Mouse (Mus musculus): ENCODE data around the gene Cdh23. TPM values are rescaled to one million over a fixed set of nuclear protein-coding genes. Genes with fewer than 3 reads are reported as not detected.

Cdh23 gene
- total and polyA plus RNA-seq, 2 experiments from 2014 or later = 1.9 to 13.1 TPM

GRCm38 (mm10) chr10:60295356-60295755 lies 400.9 kb downstream of the Cdh23 start:
- Histone ChIP-seq H3K36me3 (ENCODE audit: insufficient read depth) (peaks cover 75% of the 10 kb centered on the region), H3K9me3 (ENCODE audit: low read length) (no peaks in the 10 kb centered on the region), H3K27ac (ENCODE audit: low read depth, low read length) (no peak overlapping the region), H3K4me3 (ENCODE audit: low read depth, low read length) (no peak overlapping the region), H3K9ac (no peak overlapping the region), H3K4me2 (ENCODE audit: low read depth) (no peak overlapping the region), H3K27me3 (ENCODE audit: insufficient read depth, low read length) (no peaks in the 10 kb centered on the region), H3K4me1 (ENCODE audit: insufficient read depth) (no peaks in the 10 kb centered on the region)
- DNase-seq (no peak), ATAC-seq (no peak)
- WGBS = 86% methylated on average over 3 of the region's 3 CpGs
- no peak for TF ChIP-seq CTCF (IDR thresholded peaks at IDR 0.05; ENCODE audit: low read depth)

GRCm38 (mm10) chr10:60294621-60295020 lies 401.7 kb downstream of the Cdh23 start:
- Histone ChIP-seq H3K9ac (no peak overlapping the region), H3K36me3 (ENCODE audit: insufficient read depth) (peaks cover 68% of the 10 kb centered on the region), H3K27ac (ENCODE audit: low read depth, low read length) (no peak overlapping the region), H3K27me3 (ENCODE audit: insufficient read depth, low read length) (no peaks in the 10 kb centered on the region), H3K9me3 (ENCODE audit: low read length) (no peaks in the 10 kb centered on the region), H3K4me3 (ENCODE audit: low read depth, low read length) (no peak overlapping the region), H3K4me1 (ENCODE audit: insufficient read depth) (no peaks in the 10 kb centered on the region), H3K4me2 (ENCODE audit: low read depth) (no peak overlapping the region)
- TF ChIP-seq CTCF (IDR thresholded peaks at IDR 0.05; ENCODE audit: low read depth) = no peak
- no peak for ATAC-seq
- no peak for DNase-seq
- WGBS = 88% methylated on average over 7 of the region's 7 CpGs

GRCm38 (mm10) chr10:60292209-60292608 lies 404.1 kb downstream of the Cdh23 start:
- 0 out of 2 replicates have a peak, but pooled peaks cover 4% of the 10 kb centered on the region for H3K4me1 ChIP-seq (ENCODE audit: insufficient read depth)
- no peak for TF ChIP-seq CTCF (IDR thresholded peaks at IDR 0.05; ENCODE audit: low read depth)
- H3K27ac ChIP-seq (ENCODE audit: low read depth, low read length) = no peak overlapping the region
- H3K9me3 ChIP-seq (ENCODE audit: low read length) = no peaks in the 10 kb centered on the region
- H3K4me3 ChIP-seq (ENCODE audit: low read depth, low read length) = no peak overlapping the region
- DNase-seq (no peak), ATAC-seq (no peak)
- H3K4me2 ChIP-seq (ENCODE audit: low read depth) = no peak overlapping the region
- WGBS = 91% methylated on average over 8 of the region's 8 CpGs
- H3K36me3 ChIP-seq (ENCODE audit: insufficient read depth) = peaks cover 48% of the 10 kb centered on the region
- no peaks in the 10 kb centered on the region for H3K27me3 ChIP-seq (ENCODE audit: insufficient read depth, low read length)
- no peak overlapping the region for H3K9ac ChIP-seq

GRCm38 (mm10) chr10:60290739-60291110 lies 405.6 kb downstream of the Cdh23 start:
- DNase-seq (no peak), ATAC-seq (no peak)
- Histone ChIP-seq H3K27me3 (ENCODE audit: insufficient read depth, low read length) (no peaks in the 10 kb centered on the region), H3K36me3 (ENCODE audit: insufficient read depth) (peaks cover 39% of the 10 kb centered on the region), H3K4me1 (ENCODE audit: insufficient read depth) (peaks cover 18% of the 10 kb centered on the region), H3K4me3 (ENCODE audit: low read depth, low read length) (no peak overlapping the region), H3K27ac (ENCODE audit: low read depth, low read length) (no peak overlapping the region), H3K9ac (no peak overlapping the region), H3K4me2 (ENCODE audit: low read depth) (no peak overlapping the region), H3K9me3 (ENCODE audit: low read length) (no peaks in the 10 kb centered on the region)
- WGBS = 81% methylated on average over 8 of the region's 8 CpGs
- no peak for TF ChIP-seq CTCF (IDR thresholded peaks at IDR 0.05; ENCODE audit: low read depth)

GRCm38 (mm10) chr10:60290026-60290738 lies 406.1 kb downstream of the Cdh23 start:
- no peak overlapping the region for H3K4me3 ChIP-seq (ENCODE audit: low read depth, low read length)
- H3K4me2 ChIP-seq (ENCODE audit: low read depth) = no peak overlapping the region
- no peak for DNase-seq
- 72% methylated on average over 7 of the region's 7 CpGs for WGBS
- H3K36me3 ChIP-seq (ENCODE audit: insufficient read depth) = peaks cover 34% of the 10 kb centered on the region
- H3K4me1 ChIP-seq (ENCODE audit: insufficient read depth) = peaks cover 23% of the 10 kb centered on the region
- H3K27ac ChIP-seq (ENCODE audit: low read depth, low read length) = no peak overlapping the region
- no peaks in the 10 kb centered on the region for H3K27me3 ChIP-seq (ENCODE audit: insufficient read depth, low read length)
- TF ChIP-seq CTCF (IDR thresholded peaks at IDR 0.05; ENCODE audit: low read depth) = no peak
- no peak overlapping the region for H3K9ac ChIP-seq
- ATAC-seq = no peak
- no peaks in the 10 kb centered on the region for H3K9me3 ChIP-seq (ENCODE audit: low read length)

- no peak overlapping the region for H3K27ac ChIP-seq (ENCODE audit: low read depth, low read length)
- no peak overlapping the region for H3K4me3 ChIP-seq (ENCODE audit: low read depth, low read length)
- no peak overlapping the region for H3K4me2 ChIP-seq (ENCODE audit: low read depth)
- H3K36me3 ChIP-seq (ENCODE audit: insufficient read depth) = peaks cover 24% of the 10 kb centered on the region
- H3K4me1 ChIP-seq (ENCODE audit: insufficient read depth) = peaks cover 32% of the 10 kb centered on the region
- no peak for ATAC-seq
- 84% methylated on average over 8 of the region's 8 CpGs for WGBS
- no peaks in the 10 kb centered on the region for H3K27me3 ChIP-seq (ENCODE audit: insufficient read depth, low read length)
- H3K9ac ChIP-seq = no peak overlapping the region
- no peak for TF ChIP-seq CTCF (IDR thresholded peaks at IDR 0.05; ENCODE audit: low read depth)
- DNase-seq = no peak
- H3K9me3 ChIP-seq (ENCODE audit: low read length) = no peaks in the 10 kb centered on the region
Measured at GRCm38 (mm10) chr10:60289216-60289615, 407.1 kb downstream of the Cdh23 start.

GRCm38 (mm10) chr10:60287726-60288125 lies 408.6 kb downstream of the Cdh23 start:
- no peak for ATAC-seq
- Histone ChIP-seq H3K9ac (no peak overlapping the region), H3K4me1 (ENCODE audit: insufficient read depth) (peaks cover 32% of the 10 kb centered on the region), H3K27me3 (ENCODE audit: insufficient read depth, low read length) (no peaks in the 10 kb centered on the region), H3K9me3 (ENCODE audit: low read length) (no peaks in the 10 kb centered on the region), H3K4me3 (ENCODE audit: low read depth, low read length) (no peak overlapping the region), H3K36me3 (ENCODE audit: insufficient read depth) (peaks cover 9% of the 10 kb centered on the region), H3K4me2 (ENCODE audit: low read depth) (no peak overlapping the region), H3K27ac (ENCODE audit: low read depth, low read length) (no peak overlapping the region)
- no peak for TF ChIP-seq CTCF (IDR thresholded peaks at IDR 0.05; ENCODE audit: low read depth)
- 77% methylated on average over 2 of the region's 2 CpGs for WGBS
- DNase-seq = no peak

Data from forebrain, postnatal 0 days (tissue).